Comparison of ENCODE assay signal across 20 mouse cellular contexts in genomic region chr3:145945904-145946303, GRCm38 (mm10). TPM values are rescaled to one million over a fixed set of nuclear protein-coding genes. Genes with fewer than 3 reads are reported as not detected.
A peak's percentile ranks its signal among the peaks of the same experiment; 100 is the strongest.
DNase-seq lines count a peak whose midpoint lies in the region; ATAC-seq lines count a peak whose summit lies in the region.
"Had no signal": no experiment of that assay in that cellular context is flagged by ENCODE, and none has a peak within 500 bp of the region (broad histone marks: within the 10 kb centered on the region; RNA-seq: fewer than 3 reads in every experiment).

No protein-coding gene starts in this region.

- no peak for DNase-seq in heart, adult 8-10 months (ENCODE audit: low spot score)
- DNase-seq in heart, postnatal 10 days = no peak
- DNase-seq in T-cell, adult 2 months (ENCODE audit: low spot score) = no peak
- DNase-seq: adrenal gland, adult 2 months; adrenal gland, postnatal 25 days; cerebellum, adult 2 months; cerebellum, postnatal 10 days; gastrocnemius, postnatal 36 days; kidney, adult 18-20 months had no signal

- H3K27ac ChIP-seq in heart, embryonic 11.5 days (ENCODE audit: low read depth, low read length) = peak overlapping the region; percentile 74; the same call in 1 of the 2 replicates
- H3K27ac ChIP-seq in heart, embryonic 15.5 days = peak overlapping the region; percentile 88
- H3K27ac ChIP-seq in liver, embryonic 15.5 days (replicated peaks) = no peak overlapping the region
- H3K27ac ChIP-seq in liver, embryonic 12.5 days = no peak overlapping the region
- H3K27ac ChIP-seq: embryonic facial prominence, embryonic 10.5 days; forebrain, embryonic 15.5 days; hindbrain, embryonic 15.5 days had no signal

- no peak for ATAC-seq in heart, embryonic 11.5 days (replicated peaks; ENCODE audit: insufficient number of reproducible peaks, low FRiP score, low TSS enrichment)
- no peak for ATAC-seq in heart, embryonic 15.5 days (replicated peaks; ENCODE audit: insufficient number of reproducible peaks, insufficient read depth, low FRiP score, low read depth)
- ATAC-seq in liver, embryonic 15.5 days (ENCODE audit: insufficient read depth) = peak; percentile 20; the same call in 1 of the 2 replicates
- no peak for ATAC-seq in liver, embryonic 12.5 days
- ATAC-seq in erythroblast, adult 5-6 weeks (replicated peaks; ENCODE audit: low FRiP score, poor library complexity, severe bottlenecking) = peak; percentile 57; the same call in 1 of the 2 replicates
- ATAC-seq: forebrain, embryonic 15.5 days; inflammation-experienced regulatory T-cells, adult 6 months; Patski had no signal

- 89% methylated on average over 3 of the region's 3 CpGs for WGBS in heart, embryonic 11.5 days (ENCODE audit: insufficient replicate concordance)
- 79% methylated on average over 3 of the region's 3 CpGs for WGBS in heart, embryonic 15.5 days
- 55% methylated on average over 3 of the region's 3 CpGs for WGBS in liver, embryonic 15.5 days (ENCODE audit: insufficient replicate concordance)
- WGBS in liver, embryonic 12.5 days (ENCODE audit: insufficient replicate concordance) = 66% methylated on average over 3 of the region's 3 CpGs

- H3K9ac ChIP-seq in heart, embryonic 11.5 days (ENCODE audit: low read depth, low read length) = peak overlapping the region; percentile 46; the same call in 1 of the 2 replicates
- no peak overlapping the region for H3K9ac ChIP-seq in heart, embryonic 15.5 days
- no peak overlapping the region for H3K9ac ChIP-seq in liver, embryonic 15.5 days
- H3K9ac ChIP-seq in liver, embryonic 12.5 days = no peak overlapping the region
- H3K9ac ChIP-seq: forebrain, embryonic 15.5 days; hindbrain, embryonic 15.5 days had no signal

- no peaks in the 10 kb centered on the region for H3K27me3 ChIP-seq in heart, embryonic 11.5 days (ENCODE audit: control insufficient read depth, insufficient read depth, low read length)
- H3K27me3 ChIP-seq in heart, embryonic 15.5 days = no peaks in the 10 kb centered on the region
- no peaks in the 10 kb centered on the region; the same call in 1 of the 2 replicates for H3K27me3 ChIP-seq in liver, embryonic 15.5 days
- no peaks in the 10 kb centered on the region for H3K27me3 ChIP-seq in liver, embryonic 12.5 days (replicated peaks)
- H3K27me3 ChIP-seq: Patski had no signal

- no peak overlapping the region for H3K4me3 ChIP-seq in heart, embryonic 11.5 days (ENCODE audit: low read depth, low read length)
- no peak overlapping the region for H3K4me3 ChIP-seq in heart, embryonic 15.5 days
- no peak overlapping the region for H3K4me3 ChIP-seq in liver, embryonic 15.5 days (replicated peaks)
- no peak overlapping the region for H3K4me3 ChIP-seq in liver, embryonic 12.5 days
- H3K4me3 ChIP-seq: embryonic facial prominence, embryonic 10.5 days; erythroblast, embryonic 14.5 days; forebrain, embryonic 15.5 days; hindbrain, embryonic 15.5 days had no signal

- H3K9me3 ChIP-seq in heart, embryonic 11.5 days (replicated peaks; ENCODE audit: control insufficient read depth, low read length) = no peaks in the 10 kb centered on the region
- no peaks in the 10 kb centered on the region for H3K9me3 ChIP-seq in heart, embryonic 15.5 days (replicated peaks)
- H3K9me3 ChIP-seq in liver, embryonic 15.5 days (replicated peaks) = no peaks in the 10 kb centered on the region
- H3K9me3 ChIP-seq in liver, embryonic 12.5 days (replicated peaks) = no peaks in the 10 kb centered on the region
- H3K9me3 ChIP-seq: embryonic facial prominence, embryonic 10.5 days; forebrain, embryonic 15.5 days; hindbrain, embryonic 15.5 days had no signal

- H3K36me3 ChIP-seq in heart, embryonic 11.5 days (ENCODE audit: control insufficient read depth, insufficient read depth, low read length) = peaks cover 9% of the 10 kb centered on the region; the same call in 1 of the 2 replicates
- H3K36me3 ChIP-seq in heart, embryonic 15.5 days = peaks cover 24% of the 10 kb centered on the region
- H3K36me3 ChIP-seq in liver, embryonic 15.5 days (replicated peaks) = peaks cover 37% of the 10 kb centered on the region
- peaks cover 36% of the 10 kb centered on the region for H3K36me3 ChIP-seq in liver, embryonic 12.5 days

- no peak overlapping the region for H3K4me2 ChIP-seq in heart, embryonic 11.5 days
- no peak overlapping the region for H3K4me2 ChIP-seq in heart, embryonic 15.5 days
- no peak overlapping the region for H3K4me2 ChIP-seq in liver, embryonic 15.5 days
- H3K4me2 ChIP-seq in liver, embryonic 12.5 days = no peak overlapping the region
- H3K4me2 ChIP-seq: forebrain, embryonic 15.5 days; hindbrain, embryonic 15.5 days had no signal

- H3K4me1 ChIP-seq in heart, embryonic 11.5 days (ENCODE audit: control insufficient read depth, insufficient read depth, low read length) = peaks cover 12% of the 10 kb centered on the region
- peaks cover 40% of the 10 kb centered on the region for H3K4me1 ChIP-seq in heart, embryonic 15.5 days (replicated peaks)
- H3K4me1 ChIP-seq in liver, embryonic 15.5 days (replicated peaks) = peaks cover 25% of the 10 kb centered on the region
- peaks cover 45% of the 10 kb centered on the region for H3K4me1 ChIP-seq in liver, embryonic 12.5 days

- intact Hi-C loops in heart, postnatal 10 days (cut with DNase I) = loop anchor here (10.0 kb wide), 1 partner anchor 459 kb away; the partner anchor contains the start of gene Ssx2ip

RNA-seq across cellular contexts. Expression of gene 2410004B18Rik, which starts 8.1 kb away (rescaled TPM):
- polyA plus RNA-seq in heart, embryonic 11.5 days (2014; fragmentation: Nextera tagmentation; extraction: Ambion mirVana) = 44.0 and 47.1 TPM in 2 replicates
- 10 to 100 TPM; 13.2 to 21.6 (median 18.0) TPM for total RNA-seq in heart, adult 8-10 months (2022)
- polyA plus RNA-seq in heart, embryonic 15.5 days (2015; fragmentation: Nextera tagmentation; extraction: Ambion mirVana) = 39.3 and 45.4 TPM in 2 replicates
- total RNA-seq in heart, postnatal 10 days (2021) = 10 to 100 TPM; 22.6 to 23.1 TPM
- polyA plus RNA-seq in liver, embryonic 15.5 days (2015; fragmentation: Nextera tagmentation; extraction: Ambion mirVana) = 14.0 and 14.6 TPM in 2 replicates
- polyA plus RNA-seq in liver, embryonic 12.5 days (2016; fragmentation: Nextera tagmentation; extraction: Ambion mirVana) = 25.6 and 27.4 TPM in 2 replicates
- total RNA-seq in erythroblast, adult 5-6 weeks (2015; ENCODE audit: low replicate concordance) = 20.1 and 46.9 TPM in 2 replicates
- total RNA-seq in erythroblast, adult 5-6 weeks (2017; ENCODE audit: low replicate concordance) = 11.8 and 14.6 TPM in 2 replicates

RNA-seq across cellular contexts. Expression of gene Bcl10, which starts 23.3 kb away (rescaled TPM):
- 45.9 and 46.4 TPM in 2 replicates for polyA plus RNA-seq in heart, embryonic 11.5 days (2014; fragmentation: Nextera tagmentation; extraction: Ambion mirVana)
- 10 to 100 TPM; 14.9 to 17.6 (median 16.5) TPM for total RNA-seq in heart, adult 8-10 months (2022)
- polyA plus RNA-seq in heart, embryonic 15.5 days (2015; fragmentation: Nextera tagmentation; extraction: Ambion mirVana) = 38.2 and 38.5 TPM in 2 replicates
- 10 to 100 TPM; 23.8 to 25.8 TPM for total RNA-seq in heart, postnatal 10 days (2021)
- polyA plus RNA-seq in liver, embryonic 15.5 days (2015; fragmentation: Nextera tagmentation; extraction: Ambion mirVana) = 18.3 and 18.6 TPM in 2 replicates
- 25.0 and 26.0 TPM in 2 replicates for polyA plus RNA-seq in liver, embryonic 12.5 days (2016; fragmentation: Nextera tagmentation; extraction: Ambion mirVana)
- 7.7 and 13.4 TPM in 2 replicates for total RNA-seq in erythroblast, adult 5-6 weeks (2015; ENCODE audit: low replicate concordance)
- total RNA-seq in erythroblast, adult 5-6 weeks (2017; ENCODE audit: low replicate concordance) = 18.0 and 19.2 TPM in 2 replicates

RNA-seq across cellular contexts. Expression of gene Syde2, which starts 41.8 kb away (rescaled TPM):
- 5.3 and 5.8 TPM in 2 replicates for polyA plus RNA-seq in heart, embryonic 11.5 days (2014; fragmentation: Nextera tagmentation; extraction: Ambion mirVana)
- total RNA-seq in heart, adult 8-10 months (2022) = 10 to 100 TPM; 16.7 to 21.8 (median 19.0) TPM
- polyA plus RNA-seq in heart, embryonic 15.5 days (2015; fragmentation: Nextera tagmentation; extraction: Ambion mirVana) = 8.3 and 8.6 TPM in 2 replicates
- 10 to 100 TPM; 27.4 to 29.0 TPM for total RNA-seq in heart, postnatal 10 days (2021)
- polyA plus RNA-seq in liver, embryonic 15.5 days (2015; fragmentation: Nextera tagmentation; extraction: Ambion mirVana) = 0.48 and 0.52 TPM in 2 replicates
- polyA plus RNA-seq in liver, embryonic 12.5 days (2016; fragmentation: Nextera tagmentation; extraction: Ambion mirVana) = 1.3 and 1.4 TPM in 2 replicates
- 0.63 and 1.3 TPM in 2 replicates for total RNA-seq in erythroblast, adult 5-6 weeks (2015; ENCODE audit: low replicate concordance)
- 0.60 and 1.3 TPM in 2 replicates for total RNA-seq in erythroblast, adult 5-6 weeks (2017; ENCODE audit: low replicate concordance)
- polyA plus RNA-seq: erythroblast, embryonic 14.5 days had no signal

Comparison
In these comparisons a context has a peak if more than half of its experiments do, and no peak if none do; other contexts are left out.
1. ATAC-seq: peak in liver, embryonic 15.5 days (single experiment) and erythroblast, adult 5-6 weeks (single experiment); none in heart, embryonic 11.5 days (single experiment), heart, embryonic 15.5 days (single experiment) and liver, embryonic 12.5 days (single experiment).
2. H3K27ac ChIP-seq: peak in heart, embryonic 11.5 days (single experiment) and heart, embryonic 15.5 days (single experiment); none in liver, embryonic 15.5 days (single experiment) and liver, embryonic 12.5 days (single experiment).